ENCODE assay signal across 32 mouse cellular contexts in the genomic region with DNA sequence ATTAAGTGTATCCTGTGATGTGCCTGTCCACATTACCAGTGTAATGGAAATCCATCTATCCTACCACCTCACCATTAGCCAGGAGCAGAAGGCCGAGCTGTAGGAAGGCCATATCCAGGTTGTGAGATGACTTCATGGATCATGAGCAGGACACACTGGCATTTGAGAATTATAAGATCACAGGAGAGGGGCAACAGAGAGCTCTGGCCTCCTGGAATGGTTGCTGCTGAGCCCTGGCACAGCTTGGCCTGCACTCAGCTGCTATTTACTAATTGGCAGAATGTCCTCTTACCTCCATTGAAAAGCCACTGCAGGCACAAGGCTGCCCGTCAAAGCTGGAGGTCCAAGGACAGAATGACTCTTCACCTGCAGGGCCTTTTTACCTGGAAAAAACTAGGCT.
DNase-seq lines count a peak whose midpoint lies in the region; ATAC-seq lines count a peak whose summit lies in the region.
"Had no signal": no experiment of that assay in that cellular context is flagged by ENCODE, and none has a peak within 500 bp of the region (broad histone marks: within the 10 kb centered on the region; RNA-seq: fewer than 3 reads in every experiment).

No protein-coding gene starts in this region.

- no peak overlapping the region for H3K4me3 ChIP-seq in hindbrain, embryonic 16.5 days (ENCODE audit: low read length)
- H3K4me3 ChIP-seq in hindbrain, embryonic 14.5 days (replicated peaks; ENCODE audit: low read length) = no peak overlapping the region
- H3K4me3 ChIP-seq: erythroblast, embryonic 14.5 days; forebrain, embryonic 12.5 days; heart, embryonic 10.5 days; heart, embryonic 15.5 days; hindbrain, embryonic 13.5 days; layer of hippocampus, adult 2 months; limb, embryonic 10.5 days; limb, embryonic 15.5 days; liver, embryonic 13.5 days; neural tube, embryonic 15.5 days had no signal

- no peaks in the 10 kb centered on the region for H3K9me3 ChIP-seq in hindbrain, embryonic 16.5 days (ENCODE audit: control insufficient read depth, low read length)
- H3K9me3 ChIP-seq in hindbrain, embryonic 14.5 days (ENCODE audit: control insufficient read depth, low read length) = no peaks in the 10 kb centered on the region
- H3K9me3 ChIP-seq: forebrain, embryonic 12.5 days; G1E; heart, embryonic 10.5 days; heart, embryonic 15.5 days; hindbrain, embryonic 13.5 days; limb, embryonic 10.5 days; limb, embryonic 15.5 days; liver, embryonic 13.5 days; neural tube, embryonic 15.5 days had no signal

- H3K36me3 ChIP-seq in hindbrain, embryonic 16.5 days (ENCODE audit: control insufficient read depth, insufficient read depth, low read length) = no peaks in the 10 kb centered on the region
- H3K36me3 ChIP-seq in hindbrain, embryonic 14.5 days (replicated peaks; ENCODE audit: control insufficient read depth, insufficient read depth) = no peaks in the 10 kb centered on the region
- H3K36me3 ChIP-seq: forebrain, embryonic 12.5 days; G1E; heart, embryonic 10.5 days; heart, embryonic 15.5 days; hindbrain, embryonic 13.5 days; limb, embryonic 10.5 days; limb, embryonic 15.5 days; liver, embryonic 13.5 days; neural tube, embryonic 15.5 days had no signal

- no peaks in the 10 kb centered on the region for H3K4me1 ChIP-seq in hindbrain, embryonic 16.5 days (ENCODE audit: control insufficient read depth, insufficient read depth, low read depth, low read length)
- no peaks in the 10 kb centered on the region for H3K4me1 ChIP-seq in hindbrain, embryonic 14.5 days (replicated peaks; ENCODE audit: control insufficient read depth, insufficient read depth, low read length)
- H3K4me1 ChIP-seq: forebrain, embryonic 12.5 days; heart, embryonic 15.5 days; hindbrain, embryonic 13.5 days; limb, embryonic 15.5 days; liver, embryonic 13.5 days; neural tube, embryonic 15.5 days had no signal

- H3K9ac ChIP-seq in hindbrain, embryonic 16.5 days (ENCODE audit: low read depth, low read length) = no peak overlapping the region
- H3K9ac ChIP-seq in hindbrain, embryonic 14.5 days = no peak overlapping the region
- H3K9ac ChIP-seq: forebrain, embryonic 12.5 days; forebrain, postnatal 0 days; heart, embryonic 15.5 days; hindbrain, embryonic 13.5 days; limb, embryonic 15.5 days; liver, embryonic 13.5 days; neural tube, embryonic 15.5 days had no signal

- H3K4me2 ChIP-seq in hindbrain, embryonic 16.5 days (ENCODE audit: low read length) = no peak overlapping the region
- no peak overlapping the region for H3K4me2 ChIP-seq in hindbrain, embryonic 14.5 days (replicated peaks)
- H3K4me2 ChIP-seq: forebrain, embryonic 12.5 days; heart, embryonic 15.5 days; hindbrain, embryonic 13.5 days; limb, embryonic 15.5 days; liver, embryonic 13.5 days; neural tube, embryonic 15.5 days had no signal

- peak; percentile 50; the same call in 1 of the 2 replicates for ATAC-seq in hindbrain, embryonic 16.5 days
- ATAC-seq in hindbrain, embryonic 14.5 days (ENCODE audit: low FRiP score) = no peak
- ATAC-seq in cerebellum, adult (ENCODE audit: insufficient number of reproducible peaks, low FRiP score, low TSS enrichment) = peak; percentile 52; the same call in 1 of the 2 replicates
- ATAC-seq: forebrain, postnatal 0 days; lung, postnatal 0 days; Patski had no signal

- H3K27ac ChIP-seq in hindbrain, embryonic 16.5 days (ENCODE audit: low read depth, low read length) = no peak overlapping the region
- no peak overlapping the region for H3K27ac ChIP-seq in hindbrain, embryonic 14.5 days
- H3K27ac ChIP-seq: forebrain, embryonic 12.5 days; heart, embryonic 10.5 days; heart, embryonic 15.5 days; hindbrain, embryonic 13.5 days; layer of hippocampus, adult 2 months; limb, embryonic 10.5 days; limb, embryonic 15.5 days; liver, embryonic 13.5 days; macrophage; neural tube, embryonic 15.5 days; stomach, postnatal 0 days had no signal

- no peaks in the 10 kb centered on the region for H3K27me3 ChIP-seq in hindbrain, embryonic 16.5 days (replicated peaks; ENCODE audit: control insufficient read depth, insufficient read depth, low read length)
- no peaks in the 10 kb centered on the region for H3K27me3 ChIP-seq in hindbrain, embryonic 14.5 days (ENCODE audit: control insufficient read depth, insufficient read depth, low read length)
- H3K27me3 ChIP-seq: forebrain, embryonic 12.5 days; heart, embryonic 15.5 days; hindbrain, embryonic 13.5 days; limb, embryonic 15.5 days; liver, embryonic 13.5 days; neural tube, embryonic 15.5 days had no signal

- DNase-seq in hindbrain, embryonic 14.5 days (ENCODE audit: low spot score) = no peak
- DNase-seq in cerebellum, adult 8-10 months = peak; percentile 1
- peak; percentile 53 to 55 for DNase-seq in cerebellum, postnatal 25 days
- DNase-seq in lung, postnatal 4 days = no peak
- DNase-seq in gastrocnemius, postnatal 25 days = no peak
- DNase-seq: adrenal gland, postnatal 14 days; forebrain, postnatal 0 days; gastrocnemius, postnatal 10 days; kidney, adult 18-20 months; kidney, postnatal 36 days; liver, embryonic 13.5 days; lung, adult 18-20 months; midbrain, embryonic 14.5 days; spleen, adult 18-20 months; thymus, adult 18-20 months; thymus, postnatal 25 days had no signal

- WGBS in hindbrain, embryonic 16.5 days = 83% methylated on average over 2 of the region's 2 CpGs
- 84% methylated on average over 2 of the region's 2 CpGs for WGBS in hindbrain, embryonic 14.5 days

Comparison
In these comparisons a context has a peak if more than half of its experiments do, and no peak if none do; other contexts are left out.
1. DNase-seq: peak in cerebellum, adult 8-10 months (single experiment) and cerebellum, postnatal 25 days (2 of 2); none in hindbrain, embryonic 14.5 days (single experiment), lung, postnatal 4 days (0 of 2) and gastrocnemius, postnatal 25 days (single experiment).